Mouse (Mus musculus) CH12.LX (cell line): ENCODE results near the gene Eya4. TPM values are rescaled to one million over a fixed set of nuclear protein-coding genes. Genes with fewer than 3 reads are reported as not detected.

ENCODE experiments used
- DNase-seq: peaks from one replicate; pipeline ENCODE4 v3.0.0-alpha.2; 2013; ENCODE audit errors: extremely low read depth
- H3K27ac ChIP-seq: 2 replicates; pipeline ENCODE4 v1.5.1; 2012; ENCODE audit warnings: low read depth, mild to moderate bottlenecking, control low read depth, moderate library complexity; ENCODE audit not compliant: insufficient read depth
- H3K27me3 ChIP-seq: replicated peaks from 2 replicates; pipeline ENCODE3; 2012; ENCODE audit warnings: inconsistent platforms
- H3K36me3 ChIP-seq, 2 experiments: replicated peaks in 1 of 2; 2 replicates each; pipeline versions ENCODE3 to v1.6.1; 2012; ENCODE audit warnings: inconsistent platforms in 1 of 2, low read length in 1 of 2, mild to moderate bottlenecking in 1 of 2, mixed read lengths in 1 of 2, moderate library complexity in 1 of 2; ENCODE audit not compliant: control insufficient read depth in 1 of 2, insufficient read depth in 1 of 2
- H3K4me1 ChIP-seq, 2 experiments: 2 replicates each; pipeline ENCODE4 v1.6.1; 2012; ENCODE audit warnings: inconsistent platforms in 1 of 2, moderate library complexity in 1 of 2; ENCODE audit not compliant: insufficient read depth in 2 of 2, control insufficient read depth in 1 of 2
- H3K4me2 ChIP-seq: 2 replicates; pipeline ENCODE4 v1.6.1; 2012; ENCODE audit warnings: low read depth, mild to moderate bottlenecking, control low read depth; ENCODE audit not compliant: poor library complexity, insufficient read depth, severe bottlenecking
- H3K4me3 ChIP-seq, 3 experiments: fragments of 150-350 bp in 1 of 3; sonication (generic) in 1 of 3; replicated peaks in 1 of 3; 2 replicates each; pipeline versions ENCODE3 to v1.5.1; 2011 to 2012; ENCODE audit warnings: low read depth in 2 of 3, low read length in 2 of 3, mild to moderate bottlenecking in 2 of 3, moderate library complexity in 2 of 3, control low read depth in 1 of 3, improper control_type of control experiment in 1 of 3, inconsistent platforms in 1 of 3, mixed read lengths in 1 of 3; ENCODE audit not compliant: poor library complexity in 1 of 3
- H3K79me2 ChIP-seq: replicated peaks from 2 replicates; pipeline ENCODE4 v1.6.1; 2012; ENCODE audit warnings: mild to moderate bottlenecking, moderate library complexity; ENCODE audit not compliant: control insufficient read depth, poor library complexity, insufficient read depth, severe bottlenecking; ENCODE audit errors: extremely low read depth
- H3K9ac ChIP-seq: 2 replicates; pipeline ENCODE4 v1.6.1; 2012; ENCODE audit warnings: low read depth, mild to moderate bottlenecking, control low read depth, moderate library complexity; ENCODE audit not compliant: insufficient read depth
- H3K9me3 ChIP-seq: replicated peaks from 2 replicates; pipeline ENCODE3; 2012; ENCODE audit warnings: low read length, inconsistent platforms, mixed read lengths
- BHLHE40 ChIP-seq: IDR thresholded peaks from 2 replicates; pipeline ENCODE4 v1.6.1; 2011; ENCODE audit warnings: mild to moderate bottlenecking, low read depth, low read length, improper control_type of control experiment
- CHD1 ChIP-seq: IDR thresholded peaks from 2 replicates; pipeline ENCODE4 v1.6.1; 2012; ENCODE audit warnings: low read depth, low read length, improper control_type of control experiment, inconsistent platforms
- CHD2 ChIP-seq: IDR thresholded peaks from 2 replicates; pipeline ENCODE4 v1.6.1; 2011; ENCODE audit warnings: low read length, improper control_type of control experiment
- E2F4 ChIP-seq: IDR thresholded peaks from 2 replicates; pipeline ENCODE4 v1.6.1; 2011; ENCODE audit warnings: low read depth, low read length, improper control_type of control experiment; ENCODE audit not compliant: insufficient replicate concordance
- ELF1 ChIP-seq: IDR thresholded peaks from 2 replicates; pipeline ENCODE4 v1.6.1; 2014; ENCODE audit warnings: low read depth, mild to moderate bottlenecking, inconsistent platforms, low read length, improper control_type of control experiment
- HCFC1 ChIP-seq: IDR thresholded peaks from 2 replicates; pipeline ENCODE4 v1.6.1; 2012; ENCODE audit warnings: low read depth, mild to moderate bottlenecking, inconsistent platforms, low read length, improper control_type of control experiment
- JUN ChIP-seq: IDR thresholded peaks from 2 replicates; pipeline ENCODE4 v1.6.1; 2011; ENCODE audit warnings: low read depth, mild to moderate bottlenecking, low read length, improper control_type of control experiment, moderate library complexity; ENCODE audit not compliant: insufficient read depth
- JUND ChIP-seq: conservative IDR thresholded peaks from 2 replicates; pipeline ENCODE4 v1.6.1; 2011; ENCODE audit warnings: low read depth, low read length, improper control_type of control experiment
- MAX ChIP-seq: IDR thresholded peaks from 2 replicates; pipeline ENCODE4 v1.6.1; 2011; ENCODE audit warnings: low read length, improper control_type of control experiment
- NRF1 ChIP-seq: IDR thresholded peaks from 2 replicates; pipeline ENCODE4 v1.6.1; 2014; ENCODE audit warnings: low read depth, mild to moderate bottlenecking, inconsistent platforms, low read length, improper control_type of control experiment, moderate library complexity
- PAX5 ChIP-seq: IDR thresholded peaks from 2 replicates; pipeline ENCODE4 v1.6.1; 2012; ENCODE audit warnings: low read length, inconsistent platforms, mixed read lengths
- RAD21 ChIP-seq: IDR thresholded peaks from 2 replicates; pipeline ENCODE4 v1.6.1; 2011; ENCODE audit warnings: low read depth, mild to moderate bottlenecking, low read length, improper control_type of control experiment, moderate library complexity
- RCOR1 ChIP-seq: conservative IDR thresholded peaks from 2 replicates; pipeline ENCODE4 v1.6.1; 2012; ENCODE audit warnings: low read depth, mild to moderate bottlenecking, inconsistent platforms, low read length, improper control_type of control experiment
- TCF12 ChIP-seq: IDR thresholded peaks from 2 replicates; pipeline ENCODE4 v1.6.1; 2014; ENCODE audit warnings: low read depth, mild to moderate bottlenecking, inconsistent platforms, low read length, improper control_type of control experiment
- ZKSCAN1 ChIP-seq: IDR thresholded peaks from 2 replicates; pipeline ENCODE4 v1.6.1; 2012; ENCODE audit warnings: low read depth, inconsistent platforms, low read length, improper control_type of control experiment, borderline replicate concordance
- ZNF384 ChIP-seq: IDR thresholded peaks from 2 replicates; pipeline ENCODE4 v1.6.1; 2012; ENCODE audit warnings: low read depth, low read length, improper control_type of control experiment, inconsistent platforms
- dilution Hi-C: fragments of 300-500 bp; cut with MboI; formaldehyde crosslinking; loops from 2 replicates; pipeline ENCODE4 v1.14.3; 2020; ENCODE audit warnings: low sequenced_read_pairs; ENCODE audit not compliant: extremely low pct_unique_long_range_greater_than_20kb, extremely low pct_ligation_motif_present
- in situ Hi-C: fragments of 300-500 bp; cut with MboI; formaldehyde crosslinking; loops from 3 replicates; pipeline ENCODE4 v1.14.3; 2019; ENCODE audit warnings: low sequenced_read_pairs, low pct_ligation_motif_present, low pct_unique_long_range_greater_than_20kb, mixed read lengths
- polyA plus RNA-seq: library from polyadenylated mRNA; unstranded; fragments of >175 nt; gene quantifications from 2 replicates; pipeline ENCODE4 v1.2.1, GENCODE M21; 2012; ENCODE audit warnings: low read depth; ENCODE audit not compliant: insufficient read length
- total RNA-seq, 2 experiments: library from RNA; depleted of rRNA; stranded (reverse); fragments of 300-350 nt in 1 of 2; fragments of >200 nt in 1 of 2; gene quantifications; 2 replicates each; pipeline ENCODE4 v1.2.3; 2012 to 2014

The Eya4 gene
- total and polyA plus RNA-seq, 3 experiments, result 0.05 to 0.10 TPM; not detected in 1

DNA sequence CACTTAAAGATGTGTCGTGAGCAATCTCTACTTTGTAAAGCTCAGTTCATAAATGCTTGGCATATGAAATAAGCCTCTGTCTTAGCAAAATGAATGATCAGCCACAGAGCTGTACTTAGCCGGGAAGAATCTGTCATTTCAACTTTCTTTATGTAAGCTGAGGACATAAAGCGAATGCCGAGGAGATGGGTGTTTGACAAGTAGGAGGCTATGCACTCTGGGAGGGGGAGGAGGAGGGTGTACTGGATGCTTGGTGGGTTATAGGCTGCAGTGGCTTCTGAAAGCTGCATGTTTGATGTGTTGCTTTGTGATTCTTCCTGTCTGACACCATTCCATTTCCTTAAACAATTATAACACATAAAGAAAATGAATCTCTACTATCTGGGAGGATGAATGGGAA is 133.8 kb downstream of the Eya4 start:
- in situ Hi-C loops, result no loop called here
- Histone ChIP-seq H3K4me3 (no peak overlapping the region), H3K36me3 (no peaks in the 10 kb centered on the region), H3K4me1 (no peaks in the 10 kb centered on the region), H3K4me2 (no peak overlapping the region), H3K9me3 (no peaks in the 10 kb centered on the region), H3K27me3 (no peaks in the 10 kb centered on the region), H3K79me2 (no peaks in the 10 kb centered on the region), H3K27ac (no peak overlapping the region), H3K9ac (no peak overlapping the region)
- TF ChIP-seq TCF12 (no peak), MAX (no peak), PAX5 (no peak), ZKSCAN1 (no peak), RCOR1 (no peak), CHD2 (no peak), JUND (no peak), JUN (no peak), BHLHE40 (no peak), HCFC1 (no peak), ZNF384 (no peak), ELF1 (no peak), CHD1 (no peak), E2F4 (no peak)
- DNase-seq, result no peak
- dilution Hi-C loops, result no loop called here

DNA sequence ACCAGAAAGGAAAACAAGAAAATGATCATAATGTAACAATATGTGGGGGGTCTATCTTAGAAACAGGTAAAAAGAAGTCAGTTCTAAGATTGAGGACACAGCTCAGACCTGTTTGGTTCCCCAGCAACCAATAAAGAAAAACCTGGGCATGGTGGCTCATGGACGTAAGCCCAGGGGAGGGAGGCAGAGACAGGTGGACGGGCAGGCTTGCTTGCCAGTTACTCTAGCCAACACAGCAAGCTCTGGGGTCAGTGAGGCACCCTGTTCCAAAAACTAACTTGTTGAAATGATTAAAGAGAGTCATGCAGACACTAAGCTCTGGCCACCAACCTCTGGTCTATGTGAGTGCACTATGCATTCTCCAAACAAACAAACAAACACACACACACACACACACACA is 139.2 kb downstream of the Eya4 start:
- in situ Hi-C loops, result no loop called here
- no peaks in the 10 kb centered on the region for H3K79me2 ChIP-seq
- H3K4me2 ChIP-seq, result no peak overlapping the region
- no peak overlapping the region for H3K27ac ChIP-seq
- no peak for DNase-seq
- H3K9me3 ChIP-seq, result no peaks in the 10 kb centered on the region
- no peak for TF ChIP-seq NRF1
- no peak for TF ChIP-seq ZNF384
- no peak for TF ChIP-seq RAD21
- dilution Hi-C loops, result no loop called here
- H3K27me3 ChIP-seq, result no peaks in the 10 kb centered on the region
- H3K4me1 ChIP-seq, result no peaks in the 10 kb centered on the region
- H3K4me3 ChIP-seq, result no peak overlapping the region
- H3K9ac ChIP-seq, result no peak overlapping the region
- H3K36me3 ChIP-seq, result no peaks in the 10 kb centered on the region
